Mouse (Mus musculus) kidney, adult 9 months (tissue): ENCODE measurements at regions not wholly inside any gene's neighbourhood (a gene's known extent, or its start where the extent isn't known, plus 50 kb on each side); places are given as distances from the start of the nearest gene placed in this dataset.

Experiments
- DNase-seq: peaks from one replicate; pipeline ENCODE4 v3.0.0; 2022

DNA sequence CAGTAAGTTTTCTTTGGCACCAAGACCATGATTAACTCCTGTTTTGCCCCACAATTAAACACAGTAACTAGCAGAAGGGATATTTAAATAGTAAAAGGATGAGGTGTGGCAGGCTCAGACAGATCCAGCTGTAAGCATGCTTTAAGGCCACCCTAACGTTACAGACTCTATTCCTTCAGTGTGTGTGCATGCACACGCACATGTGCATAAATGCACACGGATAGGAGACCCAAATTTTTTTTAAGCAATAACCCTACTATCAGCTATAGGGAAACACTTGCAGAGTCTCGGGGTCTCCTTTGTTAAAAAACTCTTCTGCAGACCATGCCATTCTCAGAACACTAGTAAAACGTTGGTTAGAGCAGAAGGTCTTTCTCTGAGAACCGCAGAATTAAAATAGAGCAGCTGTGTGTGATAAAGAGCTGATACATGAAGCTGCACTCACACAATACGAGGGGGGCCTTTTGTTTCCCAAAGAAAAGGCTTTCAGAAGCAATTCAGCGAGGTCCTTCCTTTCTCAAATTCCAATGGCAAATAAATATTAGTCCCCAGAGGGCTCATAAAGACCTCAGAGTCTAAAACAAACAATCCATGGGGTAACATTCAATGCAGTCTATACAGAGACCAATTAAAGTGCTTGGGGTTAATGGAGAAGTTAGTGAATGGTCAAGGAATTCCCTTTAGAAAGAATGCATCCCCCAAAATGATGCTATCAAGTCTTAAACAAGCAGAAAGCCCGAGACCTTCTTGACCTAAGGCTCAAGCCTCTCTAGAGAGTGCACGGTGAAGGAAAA, 300.3 kb upstream of the Cd180 start:
- peak; percentile 23 for DNase-seq

DNA sequence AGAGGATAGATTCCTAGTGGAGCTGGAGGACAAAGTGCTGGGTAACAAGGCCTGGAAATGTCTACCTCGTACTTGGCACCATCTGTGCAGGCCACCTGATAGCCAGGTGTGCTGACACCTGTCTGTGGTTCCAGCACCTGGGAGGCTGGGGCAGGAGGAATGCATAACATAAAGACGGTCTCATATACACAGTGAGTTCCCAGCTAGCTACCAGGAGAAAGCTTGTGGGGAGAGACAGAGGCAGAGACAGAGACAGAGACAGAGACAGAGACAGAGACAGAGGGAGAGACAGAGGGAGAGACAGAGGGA, 299.7 kb upstream of the Cd180 start:
- DNase-seq = no peak

DNA sequence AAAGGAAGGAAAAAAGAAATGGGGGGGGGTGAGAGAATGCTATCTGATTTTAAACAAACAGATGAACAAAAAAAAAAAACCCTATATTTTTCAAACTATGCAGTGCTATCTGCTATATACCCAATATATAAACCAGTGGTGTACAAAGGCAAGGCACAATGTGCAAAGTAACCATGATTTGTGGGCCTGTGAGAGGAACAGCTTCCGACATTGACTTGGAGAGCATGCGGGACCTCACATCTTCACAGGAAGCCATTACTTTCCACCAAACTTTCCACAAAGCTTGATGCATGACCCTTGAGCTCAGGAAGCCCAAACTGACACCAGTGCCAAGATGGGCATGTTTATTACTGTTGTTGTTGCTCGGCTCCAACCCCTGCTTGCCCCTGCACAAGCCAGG, 299.3 kb upstream of the Cd180 start:
- DNase-seq = peak; percentile 20

DNA sequence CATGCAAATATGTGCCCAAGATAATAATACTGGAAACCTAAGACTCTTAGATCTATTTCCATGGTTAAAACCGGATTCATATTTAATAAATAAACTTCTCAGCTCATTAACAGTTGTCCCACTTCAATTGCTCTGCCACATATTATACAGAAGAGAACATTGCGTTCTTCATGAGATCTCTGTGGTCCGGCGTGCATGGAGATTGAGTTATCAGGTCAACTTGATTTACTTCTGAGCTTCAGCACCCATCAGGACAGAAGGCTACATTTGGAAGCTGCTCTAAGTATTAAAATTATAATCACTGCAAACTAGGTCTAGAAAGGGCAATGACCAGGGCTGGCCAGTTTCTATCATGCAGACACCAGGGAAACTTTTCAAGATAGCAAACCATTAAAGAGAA, 295.9 kb upstream of the Cd180 start:
- DNase-seq = peak; percentile 12

DNA sequence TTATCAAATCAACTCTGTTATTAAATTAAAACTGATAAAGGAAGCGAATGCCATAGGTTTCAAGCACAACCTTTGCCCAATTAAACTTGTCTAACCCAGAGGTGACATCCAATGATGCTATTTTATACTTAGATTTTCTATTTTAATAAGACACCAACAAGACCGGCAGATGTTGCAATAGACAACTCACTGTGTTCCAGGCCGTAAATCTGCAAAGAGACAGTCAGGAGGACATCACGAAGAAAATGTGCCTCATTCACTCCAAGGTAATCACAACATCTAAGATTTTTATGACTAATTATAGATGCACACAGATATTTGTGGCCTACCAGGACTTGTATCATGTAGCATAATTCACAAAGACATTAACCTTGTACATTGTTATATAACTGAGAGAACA, 281.5 kb upstream of the Cd180 start:
- DNase-seq = no peak

DNA sequence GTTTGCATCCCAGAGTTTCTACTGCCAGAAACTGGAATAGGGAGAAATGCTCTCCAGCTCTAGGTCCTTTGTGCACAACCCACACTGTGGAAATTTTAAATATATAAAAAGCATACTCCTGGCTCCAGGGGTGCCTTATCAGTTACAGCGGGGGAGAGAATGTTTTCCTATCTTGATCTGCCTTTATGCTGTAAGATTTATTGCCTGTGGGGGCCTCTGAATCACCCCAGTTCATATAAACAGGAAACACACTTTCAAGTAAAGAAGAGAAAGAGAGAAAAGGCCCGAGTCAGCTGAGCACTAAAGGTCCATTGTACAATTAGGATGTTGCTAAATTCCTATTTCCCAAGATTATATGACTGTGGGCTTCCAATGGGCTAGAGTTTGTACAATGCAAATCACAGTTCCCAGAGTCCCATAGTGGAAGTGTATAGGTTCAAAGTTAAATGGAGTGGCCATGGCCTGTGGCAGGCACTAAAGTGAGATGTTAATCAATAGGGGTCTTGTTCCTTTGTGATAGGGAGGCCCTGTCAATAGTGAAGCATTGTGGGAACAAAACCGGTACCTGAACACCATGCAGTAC, 258.9 kb upstream of the Cd180 start:
- DNase-seq = peak; percentile 8

DNA sequence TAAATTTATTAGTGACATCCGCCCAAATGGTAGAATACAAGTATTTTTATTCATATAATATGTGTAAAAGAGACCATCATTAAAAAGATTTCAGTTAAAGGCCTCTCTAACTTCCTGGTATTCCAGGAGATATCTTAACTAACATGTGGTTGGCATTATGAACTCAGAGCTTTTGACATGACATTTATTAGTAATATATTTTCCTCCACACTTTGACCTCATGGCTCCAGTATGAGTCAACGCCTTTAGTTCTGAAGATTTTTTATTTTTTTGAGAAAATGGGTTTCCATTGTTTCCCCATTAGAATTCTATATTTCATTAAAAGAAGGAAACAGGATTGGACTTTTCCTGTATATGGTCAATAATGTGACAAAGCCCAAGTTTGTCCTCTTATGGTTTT, 250.7 kb upstream of the Cd180 start:
- DNase-seq = no peak

DNA sequence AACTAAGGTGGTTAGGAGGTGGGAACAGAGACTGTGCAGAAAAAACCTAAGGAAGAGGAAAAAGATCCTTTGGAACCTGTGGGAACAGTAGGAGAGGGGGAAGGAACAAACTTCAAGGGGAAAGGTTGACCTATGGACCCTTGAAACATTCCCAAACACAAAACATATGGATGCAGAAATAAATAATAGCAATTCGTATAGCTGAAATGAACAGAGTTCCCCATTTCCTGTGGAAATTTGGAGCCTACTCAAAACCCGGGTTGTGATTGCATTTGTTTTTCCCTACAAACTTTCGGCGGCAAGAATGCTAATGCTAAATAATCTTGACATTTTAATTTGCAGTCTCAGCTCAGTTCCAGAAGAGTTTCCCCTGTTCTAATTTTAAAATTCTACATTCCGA, 246.0 kb upstream of the Cd180 start:
- no peak for DNase-seq

DNA sequence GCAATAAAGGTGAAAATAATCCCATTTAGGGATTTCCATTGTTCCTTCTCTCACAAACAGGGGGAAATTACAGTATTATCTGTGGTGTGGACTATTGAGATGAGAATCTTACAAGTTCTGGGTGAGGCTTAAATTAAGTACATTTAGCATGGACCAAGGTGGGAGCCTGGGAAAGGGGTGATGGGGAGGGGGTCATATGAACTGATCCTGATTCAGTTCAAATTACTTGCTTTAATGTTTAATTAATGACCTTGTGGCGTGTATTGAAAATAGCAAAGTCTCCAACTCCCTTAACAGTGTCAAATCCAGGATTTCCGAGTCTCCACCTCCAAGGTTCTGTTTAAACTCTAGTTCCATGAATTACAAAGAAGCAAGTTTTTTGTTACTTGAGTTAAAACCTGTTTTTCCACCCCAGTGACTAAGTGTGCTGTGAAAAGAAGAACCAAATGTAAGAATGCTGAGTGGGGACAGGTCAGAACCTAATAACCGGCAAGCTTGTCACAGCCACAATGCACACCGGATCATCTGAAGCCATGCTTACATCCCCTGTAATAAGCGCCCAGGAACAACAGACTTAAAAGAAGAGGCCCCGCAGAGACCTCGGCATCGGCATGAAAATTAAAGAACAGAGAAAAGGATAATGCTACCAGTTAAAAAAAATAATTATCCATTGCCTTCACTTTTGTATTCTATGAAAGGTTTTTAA, 243.8 kb upstream of the Cd180 start:
- DNase-seq = no peak

DNA sequence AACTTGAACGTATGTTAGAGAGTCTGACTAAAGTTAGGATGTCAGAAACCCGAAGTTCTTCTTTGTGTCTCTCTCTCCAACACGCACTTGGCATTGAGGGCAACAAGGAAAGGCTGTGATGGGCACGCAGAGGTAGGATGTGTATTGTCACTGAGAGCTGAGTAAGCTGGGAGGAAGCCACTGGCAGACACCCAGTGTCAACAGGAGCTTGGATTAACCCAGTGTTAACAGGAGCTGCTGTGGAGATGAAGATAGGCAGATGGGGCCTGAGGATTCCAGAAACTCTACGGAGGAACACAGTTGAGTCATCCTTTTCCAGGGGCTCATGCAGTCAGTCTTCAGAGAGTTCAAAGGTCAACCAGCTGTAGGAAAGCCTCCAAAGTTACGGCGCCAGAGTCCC, 242.2 kb upstream of the Cd180 start:
- no peak for DNase-seq

DNA sequence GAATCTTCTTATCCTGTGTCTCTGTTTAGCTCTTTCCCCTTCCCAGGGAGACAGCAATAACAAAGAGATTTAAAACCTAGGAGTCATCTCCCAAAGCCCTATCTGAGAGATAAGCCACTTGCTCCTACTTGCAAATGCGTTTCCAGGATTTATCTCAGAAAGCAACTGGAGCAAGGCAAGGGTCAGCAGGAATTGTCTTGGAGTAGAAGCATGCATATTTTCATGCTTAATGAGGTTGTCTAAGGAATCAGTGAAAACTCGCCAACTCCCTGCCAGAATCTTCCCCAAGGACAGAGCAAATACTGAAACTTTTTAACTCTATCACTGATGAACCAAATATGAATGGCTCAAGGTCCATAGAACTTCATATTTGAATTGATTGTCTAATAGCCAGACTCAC, 234.6 kb upstream of the Cd180 start:
- peak; percentile 22 for DNase-seq

DNA sequence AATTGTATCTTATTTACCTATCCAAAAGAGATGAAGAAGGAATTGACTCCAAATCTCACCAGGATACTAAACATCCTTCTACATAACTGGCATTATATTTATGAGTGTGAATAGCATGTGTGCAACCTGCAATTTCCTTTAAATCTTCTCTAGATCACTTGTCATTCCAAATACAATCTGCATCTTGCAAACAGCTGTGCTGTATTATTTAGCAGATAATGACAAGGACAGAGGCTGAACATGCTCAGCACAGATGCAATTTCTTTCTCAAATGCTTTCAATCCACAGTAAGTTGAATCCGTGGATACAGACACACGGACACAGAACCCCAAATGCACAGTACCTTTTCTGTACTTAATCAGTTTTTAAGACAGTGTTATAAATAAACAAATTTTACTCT, 229.4 kb upstream of the Cd180 start:
- DNase-seq = no peak

DNA sequence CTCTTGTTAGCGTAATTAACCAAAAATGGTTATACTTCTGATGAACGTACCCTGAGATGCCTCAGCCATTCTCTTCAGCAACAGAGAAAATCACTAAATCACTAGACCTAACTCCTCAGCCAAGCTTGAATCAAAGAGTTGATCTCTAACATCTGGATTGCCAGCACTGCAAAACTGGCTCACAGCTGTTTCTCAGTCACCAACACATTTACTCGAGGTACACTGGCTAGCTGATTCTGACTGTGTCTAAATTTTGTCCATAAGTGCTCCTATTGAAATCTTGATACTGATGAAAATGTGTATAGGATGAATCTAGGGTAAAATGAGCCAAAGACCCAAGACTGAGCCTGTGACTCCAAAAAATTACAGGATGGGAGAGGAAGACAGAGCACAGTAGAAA, 211.5 kb upstream of the Cd180 start:
- DNase-seq = no peak

DNA sequence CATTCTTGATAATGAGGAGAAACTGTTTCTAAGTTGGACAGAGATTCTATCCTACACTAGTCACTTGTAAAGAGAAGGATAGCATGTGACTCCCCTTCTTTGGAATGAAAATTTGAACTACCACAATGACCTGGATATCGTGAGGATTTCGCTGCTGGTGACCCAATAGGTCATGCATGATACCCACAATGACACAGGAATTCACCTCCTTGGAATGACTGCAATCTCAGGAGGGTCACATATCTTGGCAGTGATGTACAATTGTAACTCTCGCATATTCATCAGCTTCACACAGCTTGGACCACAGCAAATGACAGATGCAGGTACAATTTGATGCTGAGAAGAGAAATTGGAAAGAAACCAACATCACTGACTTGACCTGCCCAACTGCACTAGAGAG, 210.9 kb upstream of the Cd180 start:
- no peak for DNase-seq

DNA sequence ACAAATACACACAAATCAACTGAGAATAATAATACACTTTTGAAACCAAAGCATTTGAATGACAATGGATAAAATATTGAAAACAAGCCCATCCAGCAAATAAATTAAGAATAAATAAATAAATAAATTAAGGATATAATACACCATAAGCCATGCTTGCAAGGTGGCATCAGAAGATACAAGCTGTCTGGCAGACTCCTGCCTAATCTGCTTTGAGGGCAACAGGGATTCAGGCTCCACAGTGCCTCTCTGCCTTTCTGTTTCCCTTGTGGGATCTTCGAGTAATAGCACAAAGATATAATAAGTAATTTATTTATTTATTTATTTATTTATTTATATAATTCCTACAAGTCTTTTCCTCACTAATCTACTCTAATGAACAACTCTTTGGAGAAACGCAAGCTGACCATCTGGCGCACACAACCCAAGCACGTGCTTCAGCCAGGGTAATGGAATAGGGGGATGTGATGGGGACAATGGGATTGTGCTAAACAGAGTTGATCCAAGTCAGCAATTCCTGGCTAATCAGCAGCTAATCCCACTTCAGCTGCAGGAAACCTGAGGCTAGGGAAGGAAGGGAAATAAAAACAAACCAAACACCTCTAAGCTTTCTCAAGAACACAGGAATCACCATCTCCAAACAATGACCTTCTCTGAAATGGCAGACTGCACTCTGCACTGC, 205.8 kb upstream of the Cd180 start:
- DNase-seq = no peak

DNA sequence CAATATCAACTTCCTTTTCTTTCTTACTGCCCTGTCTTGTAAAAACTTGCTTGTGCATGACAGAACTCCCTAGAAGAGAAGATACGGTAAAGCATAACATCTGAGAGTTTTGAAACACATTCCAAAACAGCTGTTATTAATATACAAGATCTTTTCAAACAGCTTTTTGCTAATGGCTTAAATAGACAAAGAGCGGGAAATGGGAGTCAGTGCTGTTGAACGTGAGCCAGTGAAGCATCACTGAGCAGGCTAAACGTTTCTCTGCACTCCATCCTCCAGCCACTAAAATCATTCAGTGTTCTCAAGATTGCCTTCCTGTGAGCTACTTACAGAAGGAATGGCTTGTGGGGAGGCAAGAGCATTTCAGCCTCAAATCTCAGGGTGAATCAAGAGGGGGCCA, 202.0 kb upstream of the Cd180 start:
- DNase-seq = no peak

DNA sequence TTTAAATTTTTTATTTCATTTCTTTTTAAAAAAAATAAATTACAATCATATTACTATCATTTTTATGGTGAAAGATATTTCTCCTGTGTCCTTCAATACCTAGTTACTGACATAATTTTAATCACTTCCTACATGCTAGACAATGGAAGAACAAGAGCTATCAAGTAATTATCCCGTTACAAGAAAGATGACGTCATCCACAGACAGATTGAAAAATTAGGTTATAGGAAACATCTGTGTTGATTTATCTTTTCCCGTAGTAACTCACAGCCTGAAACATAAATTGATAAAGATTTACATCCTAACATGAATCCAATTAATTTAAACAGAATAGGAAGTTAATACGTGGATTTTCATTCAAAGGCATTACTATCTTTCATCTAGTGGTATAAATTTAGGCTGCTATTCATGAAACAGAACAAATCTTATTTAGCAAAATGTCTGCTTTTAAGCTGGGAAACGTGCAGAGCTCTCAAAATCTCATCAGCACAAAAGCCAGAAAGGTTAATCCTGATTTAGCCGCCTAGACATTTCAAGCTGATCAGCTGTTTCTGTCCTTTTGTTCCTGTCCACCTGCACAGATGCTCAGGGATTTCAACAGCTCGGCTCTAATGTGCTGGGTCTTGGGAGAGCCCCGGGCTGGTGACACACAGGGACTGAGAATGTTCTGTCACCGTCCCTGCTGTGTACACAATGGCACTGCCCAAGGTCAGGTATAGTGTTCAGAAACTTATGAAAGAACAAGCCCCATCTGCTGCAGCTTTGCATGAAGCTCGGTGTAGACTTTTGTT, 189.0 kb upstream of the Cd180 start:
- no peak for DNase-seq

DNA sequence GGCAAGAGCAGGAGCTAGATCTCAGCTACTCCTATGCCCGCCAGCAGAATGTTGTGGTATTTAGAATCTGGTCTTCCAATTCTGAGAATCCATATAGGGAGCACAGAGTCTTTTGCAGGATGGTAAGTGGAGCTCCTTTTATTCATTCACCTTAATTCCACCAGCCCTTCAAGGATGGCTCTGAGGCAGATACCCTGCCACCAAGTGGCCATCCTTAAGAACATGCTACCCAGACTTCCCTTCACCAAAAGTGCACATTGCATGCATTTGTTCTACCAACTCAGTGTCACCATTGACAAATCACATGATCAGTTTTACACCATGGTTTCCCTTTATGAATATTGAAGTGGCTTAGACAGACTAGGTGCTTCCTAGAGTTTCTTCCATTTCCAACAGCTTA, 186.1 kb upstream of the Cd180 start:
- DNase-seq = no peak

DNA sequence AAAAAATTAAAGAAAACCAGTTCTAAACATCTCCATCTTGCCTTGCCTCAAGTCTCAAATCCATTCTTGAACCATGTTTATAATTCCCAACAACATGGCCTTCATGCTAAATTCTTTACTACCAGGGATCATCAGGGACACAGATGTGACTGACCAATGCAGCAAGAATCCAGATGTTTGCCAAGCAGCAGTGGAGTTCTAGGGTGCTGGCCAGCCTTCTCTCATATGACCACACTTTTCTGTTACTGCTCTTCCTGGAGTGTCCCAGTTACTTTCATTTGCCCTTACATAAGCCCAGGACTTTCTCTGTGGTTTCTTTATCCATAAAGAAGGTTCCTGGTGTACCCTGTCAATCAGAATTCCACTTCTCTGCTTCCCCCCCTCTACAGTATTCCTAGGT, 185.4 kb upstream of the Cd180 start:
- no peak for DNase-seq

DNA sequence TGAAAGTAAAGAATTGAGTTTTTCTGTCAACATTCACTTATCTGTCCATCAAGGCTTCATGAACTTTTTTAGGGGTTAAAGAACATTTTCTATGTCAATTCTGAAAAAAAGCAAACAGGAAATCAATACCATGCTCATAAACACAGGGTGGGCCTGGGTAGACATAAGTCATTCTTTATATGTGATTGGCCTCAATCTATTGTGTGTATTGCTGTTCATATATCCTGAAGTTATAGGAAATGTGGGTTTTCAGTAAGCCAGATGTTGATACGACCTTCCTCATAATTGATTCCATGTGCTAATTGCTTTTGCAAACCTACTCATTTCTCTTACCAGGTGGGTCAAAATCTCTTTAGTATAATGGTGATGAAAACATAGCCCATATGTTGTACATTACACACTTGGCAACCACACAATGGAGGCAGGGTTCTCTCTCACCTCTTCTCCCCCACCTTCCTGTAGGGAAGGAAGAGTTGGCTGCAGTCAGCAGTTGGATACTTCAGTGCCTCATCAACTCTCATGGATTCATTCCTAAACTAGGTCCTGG, 182.6 kb upstream of the Cd180 start:
- DNase-seq = no peak

DNA sequence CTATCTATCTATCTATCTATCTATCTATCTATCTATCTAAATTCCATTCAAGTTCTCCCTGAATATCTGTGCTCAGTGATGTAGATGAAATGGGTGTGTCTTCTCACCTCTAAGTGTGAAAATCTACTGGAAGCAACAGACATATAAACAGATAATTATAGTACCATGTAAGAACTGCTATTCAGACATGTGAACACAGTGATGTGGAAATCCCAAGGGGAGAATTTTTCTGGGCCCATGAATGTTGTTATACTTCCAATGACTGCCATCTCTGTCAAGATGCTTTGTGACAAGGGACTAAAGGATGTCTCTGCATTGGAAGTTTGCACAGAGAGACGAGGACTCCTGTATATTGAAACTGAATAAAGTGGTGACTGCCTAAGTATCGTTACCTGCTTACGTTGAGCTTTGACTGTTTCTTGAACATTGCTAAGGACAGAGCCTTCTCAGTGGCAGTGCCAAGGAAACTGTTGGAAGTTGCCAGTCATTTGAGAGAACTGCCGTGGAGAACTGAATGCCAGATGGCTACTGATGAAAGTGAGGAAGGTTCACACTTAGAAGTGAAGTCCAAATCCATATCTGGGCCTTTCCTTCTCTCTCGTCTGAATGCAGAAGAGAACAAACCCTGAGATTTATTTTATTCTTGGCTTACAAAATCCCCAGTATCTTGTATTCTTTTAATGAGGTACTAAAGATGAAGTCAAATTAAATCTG, 175.0 kb upstream of the Cd180 start:
- no peak for DNase-seq

DNA sequence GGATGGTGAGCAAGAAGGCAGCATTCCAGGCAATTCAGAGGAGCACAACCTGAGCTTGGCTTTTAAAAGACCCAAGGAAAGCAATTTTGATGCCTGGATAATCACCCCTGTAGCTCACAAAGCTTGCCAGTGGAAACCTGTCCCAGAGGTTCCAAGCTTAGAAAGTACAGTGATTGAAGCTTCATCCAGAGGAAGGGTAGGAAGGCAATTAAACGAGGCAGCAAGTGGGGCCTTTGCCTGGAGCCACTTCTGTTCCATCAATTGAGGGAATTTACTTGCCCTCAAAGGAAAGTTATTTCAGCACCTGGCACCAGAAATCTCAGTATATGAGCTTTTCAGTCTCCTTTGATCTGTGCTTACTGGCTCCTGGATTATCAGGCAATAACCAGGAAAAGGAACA, 171.9 kb upstream of the Cd180 start:
- DNase-seq = no peak
